Comparison of ENCODE assay signal across 8 mouse cellular contexts in the genomic region with DNA sequence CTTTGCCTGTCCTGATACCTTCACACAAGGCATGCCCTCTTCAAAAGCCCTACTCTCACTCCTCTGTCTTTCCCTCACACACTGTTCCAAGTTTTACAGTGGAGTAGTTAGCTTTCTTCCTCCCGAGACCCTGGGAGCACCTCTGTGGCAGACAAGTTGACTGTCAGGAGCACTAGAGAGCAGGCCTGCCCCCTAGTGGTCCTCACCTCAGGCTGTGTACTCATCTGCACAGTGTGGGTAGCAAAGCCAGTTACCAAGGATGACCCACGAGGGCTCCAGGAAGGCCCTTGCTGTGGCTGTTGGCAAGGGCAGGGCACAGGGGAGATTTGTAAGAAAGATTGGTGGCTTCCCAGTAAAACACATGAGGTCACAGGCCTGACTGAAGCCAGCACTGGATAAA. TPM values are rescaled to one million over a fixed set of nuclear protein-coding genes. Genes with fewer than 3 reads are reported as not detected.
DNase-seq lines count a peak whose midpoint lies in the region; ATAC-seq and TF ChIP-seq lines count a peak whose summit lies in the region.

No protein-coding gene starts in this region.

- intact Hi-C loops in heart, postnatal 14 days (cut with DNase I): loop anchor here (2.0 to 5.0 kb wide), 3 partner anchors 16 to 230 kb away; no protein-coding TSS in a partner anchor

- H3K9me3 ChIP-seq in lung, embryonic 14.5 days (ENCODE audit: low read depth, low read length): no peaks in the 10 kb centered on the region

- peak; percentile 67 for ATAC-seq in common myeloid progenitor, adult 5-6 weeks (replicated peaks; ENCODE audit: low read depth, poor library complexity, severe bottlenecking)
- ATAC-seq in lung, embryonic 14.5 days (ENCODE audit: insufficient read depth): no peak

- no peak overlapping the region for H3K4me3 ChIP-seq in cerebellum, adult 2 months (replicated peaks; ENCODE audit: insufficient read depth, low read depth, low read length)
- H3K4me3 ChIP-seq in lung, embryonic 14.5 days (ENCODE audit: low read depth, low read length): no peak overlapping the region

- H3K4me1 ChIP-seq in cerebellum, adult 2 months (ENCODE audit: control insufficient read depth, insufficient read depth, low read length): no peaks in the 10 kb centered on the region
- no peaks in the 10 kb centered on the region for H3K4me1 ChIP-seq in lung, embryonic 14.5 days (ENCODE audit: insufficient read depth)

- no peak overlapping the region for H3K9ac ChIP-seq in lung, embryonic 14.5 days

- WGBS in cerebellum, adult 2 months: 8% methylated on average over 2 of the region's 2 CpGs
- WGBS in lung, embryonic 14.5 days: 3% methylated on average over 2 of the region's 2 CpGs

- no peaks in the 10 kb centered on the region for H3K27me3 ChIP-seq in cerebellum, adult 2 months (ENCODE audit: control insufficient read depth, insufficient read depth, low read length)
- H3K27me3 ChIP-seq in lung, embryonic 14.5 days (ENCODE audit: insufficient read depth, low read length): peaks cover 8% of the 10 kb centered on the region

- no peak overlapping the region for H3K27ac ChIP-seq in cerebellum, adult 2 months (ENCODE audit: insufficient read depth, low read length)
- no peak overlapping the region for H3K27ac ChIP-seq in lung, embryonic 14.5 days (ENCODE audit: low read depth)

- TF ChIP-seq POLR2A in cerebellum, adult 2 months (IDR thresholded peaks at IDR 0.05; ENCODE audit: borderline replicate concordance, insufficient read depth, low read length): no peak

- TF ChIP-seq CTCF in cerebellum, adult 2 months (IDR thresholded peaks at IDR 0.05; ENCODE audit: borderline replicate concordance, insufficient read depth, low read depth, low read length): peak; percentile 58
- TF ChIP-seq CTCF in lung, embryonic 14.5 days (IDR thresholded peaks at IDR 0.05; ENCODE audit: low read depth): peak; percentile 87

- peak; percentile 22 to 28 for DNase-seq in cerebellum, adult 2 months
- no peak for DNase-seq in cerebellum, adult 9-11 months
- peak; percentile 59 for DNase-seq in right cerebral cortex, adult 18-20 months
- no peak for DNase-seq in right cerebral cortex, postnatal 25 days
- peak; percentile 66 to 72 for DNase-seq in heart, postnatal 14 days
- peak; percentile 76 for DNase-seq in lung, embryonic 14.5 days
- peak; percentile 79 for DNase-seq in testis, postnatal 10 days (ENCODE audit: low spot score)

- H3K4me2 ChIP-seq in lung, embryonic 14.5 days: no peak overlapping the region

- no peaks in the 10 kb centered on the region for H3K36me3 ChIP-seq in lung, embryonic 14.5 days (ENCODE audit: insufficient read depth)

RNA-seq across cellular contexts. Expression of a gene that starts 5.6 kb away (rescaled TPM):
- polyA plus RNA-seq in cerebellum, adult 2 months (2012; rRNA removed): 0.10 and 0.36 TPM in 2 replicates
- total RNA-seq in common myeloid progenitor, adult 5-6 weeks (2017): not detected in 2 replicates
- total RNA-seq in heart, postnatal 14 days (2021): 10 to 100 TPM in 1 of 2 experiments, 1 to 10 TPM in 1; 5.0 to 24.7 TPM
- polyA plus RNA-seq in lung, embryonic 14.5 days (2014; fragmentation: Nextera tagmentation; extraction: Ambion mirVana): not detected in 2 replicates

RNA-seq across cellular contexts. Expression of a gene that starts 11.6 kb away (rescaled TPM):
- 1.4 TPM in 2 replicates for polyA plus RNA-seq in cerebellum, adult 2 months (2012; rRNA removed)
- total RNA-seq in common myeloid progenitor, adult 5-6 weeks (2017): 0.53 and 1.6 TPM in 2 replicates
- 1 to 10 TPM; 2.2 to 2.5 TPM for total RNA-seq in heart, postnatal 14 days (2021)
- polyA plus RNA-seq in lung, embryonic 14.5 days (2014; fragmentation: Nextera tagmentation; extraction: Ambion mirVana): 6.1 and 7.6 TPM in 2 replicates

RNA-seq across cellular contexts. Expression of a gene that starts 15.8 kb away (rescaled TPM):
- polyA plus RNA-seq in cerebellum, adult 2 months (2012; rRNA removed): 9.1 and 10.5 TPM in 2 replicates
- 3.1 and 4.5 TPM in 2 replicates for total RNA-seq in common myeloid progenitor, adult 5-6 weeks (2017)
- 10 to 100 TPM; 13.8 to 14.8 TPM for total RNA-seq in heart, postnatal 14 days (2021)
- 12.0 and 12.1 TPM in 2 replicates for polyA plus RNA-seq in lung, embryonic 14.5 days (2014; fragmentation: Nextera tagmentation; extraction: Ambion mirVana)

RNA-seq across cellular contexts. Expression of a gene that starts 15.9 kb away (rescaled TPM):
- polyA plus RNA-seq in cerebellum, adult 2 months (2012; rRNA removed): 0.23 and 0.27 TPM in 2 replicates
- total RNA-seq in common myeloid progenitor, adult 5-6 weeks (2017): not detected in 2 replicates
- total RNA-seq in heart, postnatal 14 days (2021): under 1 TPM; 0.12 to 0.24 TPM
- 0.16 and 0.17 TPM in 2 replicates for polyA plus RNA-seq in lung, embryonic 14.5 days (2014; fragmentation: Nextera tagmentation; extraction: Ambion mirVana)

Comparison
In these comparisons a context has a peak if more than half of its experiments do, and no peak if none do; other contexts are left out.
1. DNase-seq: peak in cerebellum, adult 2 months (2 of 2), right cerebral cortex, adult 18-20 months (single experiment), heart, postnatal 14 days (2 of 2), lung, embryonic 14.5 days (single experiment) and testis, postnatal 10 days (single experiment); none in cerebellum, adult 9-11 months (single experiment) and right cerebral cortex, postnatal 25 days (single experiment).